Mouse (Mus musculus) liver, postnatal 0 days (tissue): ENCODE results near the gene Accs. TPM values are rescaled to one million over a fixed set of nuclear protein-coding genes. Genes with fewer than 3 reads are reported as not detected.
A peak's percentile ranks its signal among the peaks of the same experiment; 100 is the strongest.

ENCODE experiments used
- ATAC-seq: fragments of 200-750 bp; cut with Nextera tagmentation; 2 replicates; pipeline ENCODE4 v1.8.0; 2017; ENCODE audit warnings: mild to moderate bottlenecking, moderate library complexity
- DNase-seq: peaks from one replicate; pipeline ENCODE4 v3.0.0-alpha.2; 2016
- H3K27ac ChIP-seq: fragments of 300-500 bp; sonication (generic); 2 replicates; pipeline ENCODE4 v1.5.1; 2014; ENCODE audit warnings: antibody characterized with exemption, moderate library complexity, mild to moderate bottlenecking, low read depth
- H3K27me3 ChIP-seq: fragments of 300-500 bp; sonication (generic); 2 replicates; pipeline ENCODE4 v1.6.1; 2014; ENCODE audit warnings: low read length, control low read depth, mixed read lengths; ENCODE audit not compliant: insufficient read depth
- H3K36me3 ChIP-seq: fragments of 300-500 bp; sonication (generic); replicated peaks from 2 replicates; pipeline ENCODE4 v1.6.1; 2014; ENCODE audit warnings: mild to moderate bottlenecking, control low read depth, low read length, moderate library complexity, mixed read lengths; ENCODE audit not compliant: insufficient read depth
- H3K4me1 ChIP-seq: fragments of 300-500 bp; sonication (generic); 2 replicates; pipeline ENCODE4 v1.6.1; 2014; ENCODE audit warnings: antibody characterized with exemption, mild to moderate bottlenecking, control low read depth; ENCODE audit not compliant: insufficient read depth
- H3K4me2 ChIP-seq: fragments of 300-500 bp; sonication (generic); 2 replicates; pipeline ENCODE4 v1.6.1; 2014; ENCODE audit warnings: low read depth, mild to moderate bottlenecking, low read length, moderate library complexity, mixed read lengths
- H3K4me3 ChIP-seq: fragments of 300-500 bp; sonication (generic); 2 replicates; pipeline ENCODE4 v1.5.1; 2014; ENCODE audit warnings: low read depth, low read length
- H3K9ac ChIP-seq: fragments of 300-500 bp; sonication (generic); replicated peaks from 2 replicates; pipeline ENCODE4 v1.6.1; 2014; ENCODE audit warnings: mild to moderate bottlenecking, moderate library complexity
- H3K9me3 ChIP-seq: fragments of 300-500 bp; sonication (generic); 2 replicates; pipeline ENCODE4 v1.6.1; 2016; ENCODE audit warnings: mild to moderate bottlenecking, control low read depth, low read length, mixed read lengths
- CTCF ChIP-seq: sonication (generic); IDR thresholded peaks from 2 replicates; pipeline ENCODE4 v1.5.1; 2016; ENCODE audit warnings: antibody characterized with exemption, low read depth
- EP300 ChIP-seq: IDR thresholded peaks from 2 replicates; pipeline ENCODE4 v1.6.1; 2016; ENCODE audit warnings: antibody characterized with exemption, low read depth, mild to moderate bottlenecking
- WGBS: fragments of 180-500 bp; shearing (Covaris S2); extraction: QIAGEN DNeasy Blood & Tissue Kit; methylation state at CpG from one replicate; pipeline ENCODE4 v1.1.7; 2014; ENCODE audit not compliant: insufficient replicate concordance; 5-methylcytosine and 5-hydroxymethylcytosine counted together
- polyA plus RNA-seq: library from polyadenylated mRNA; unstranded; fragments of >200 nt; fragmentation: Nextera tagmentation; extraction: Ambion mirVana; gene quantifications from 2 replicates; pipeline ENCODE4 v1.2.1, GENCODE M21; 2015

Accs gene
- polyA plus RNA-seq, 1 experiment from 2014 or later, result 1.6 TPM

DNA sequence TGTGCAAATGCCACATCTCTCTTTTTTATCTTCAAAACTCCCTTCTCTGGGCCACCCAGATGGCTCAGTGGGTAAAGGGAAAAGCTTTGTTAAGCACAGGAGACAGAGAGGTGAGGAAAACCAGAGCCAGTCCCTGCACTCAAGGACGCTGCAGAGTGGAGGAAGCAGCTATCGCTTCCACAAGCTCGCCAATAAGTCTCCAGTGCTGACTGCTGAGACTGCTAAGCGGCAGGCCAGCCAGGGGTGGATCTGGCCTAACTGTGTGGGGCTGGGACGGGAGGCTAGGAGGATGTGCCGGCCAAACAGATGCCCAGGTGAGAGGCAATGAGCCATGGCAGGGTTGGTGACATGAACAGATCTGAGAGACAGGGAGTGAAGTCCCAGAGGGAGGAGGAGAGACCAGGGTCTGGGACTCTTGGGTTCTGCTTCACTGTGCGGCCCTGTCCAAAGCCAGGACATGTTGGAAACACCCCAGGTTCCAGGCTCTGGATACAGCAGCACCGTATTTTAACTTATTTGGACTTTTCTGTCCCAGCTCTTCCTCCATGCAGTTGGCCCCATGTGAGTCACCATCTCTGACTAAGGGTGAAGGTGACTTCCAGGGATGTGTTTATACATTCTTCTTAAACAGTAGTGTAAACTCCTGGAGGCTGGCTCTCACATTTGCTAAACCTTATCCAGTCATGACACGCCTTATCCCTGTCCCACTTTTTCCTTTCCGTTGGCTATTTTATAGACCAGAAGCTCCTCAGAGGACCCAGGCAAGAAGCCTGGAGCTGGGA lies 36.5 kb upstream of the Accs start:
- no peak for DNase-seq
- 55% methylated on average over 10 of the region's 10 CpGs for WGBS
- H3K36me3 ChIP-seq, result no peaks in the 10 kb centered on the region
- no peaks in the 10 kb centered on the region for H3K9me3 ChIP-seq
- H3K4me1 ChIP-seq, result 0 out of 2 replicates have a peak, but pooled peaks cover 1% of the 10 kb centered on the region
- ATAC-seq, result no peak
- H3K27ac ChIP-seq, result no peak overlapping the region
- H3K4me2 ChIP-seq, result no peak overlapping the region
- TF ChIP-seq EP300, result no peak
- no peak for TF ChIP-seq CTCF
- no peaks in the 10 kb centered on the region for H3K27me3 ChIP-seq
- no peak overlapping the region for H3K9ac ChIP-seq
- H3K4me3 ChIP-seq, result no peak overlapping the region

DNA sequence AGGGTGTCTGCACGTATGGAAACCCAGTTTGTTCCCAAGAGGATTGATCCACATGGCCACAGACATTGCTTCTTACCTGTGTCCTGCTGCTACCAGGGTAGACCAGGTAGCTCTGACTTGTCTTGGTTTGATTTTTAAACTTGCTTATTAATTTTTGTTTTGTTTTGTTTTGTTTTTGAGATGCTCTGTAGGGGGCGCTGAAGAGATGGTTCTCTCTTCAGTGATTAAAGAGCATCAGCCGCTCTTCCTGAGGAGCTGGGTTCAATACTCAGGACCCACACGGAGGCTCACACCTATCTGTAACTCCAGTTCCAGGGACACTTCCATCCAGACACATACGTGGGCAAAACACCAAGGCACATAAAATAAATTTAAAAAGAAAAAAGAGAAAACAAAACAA lies 33.3 kb upstream of the Accs start:
- no peaks in the 10 kb centered on the region for H3K9me3 ChIP-seq
- TF ChIP-seq EP300 (no peak), CTCF (peak; percentile 35)
- H3K9ac ChIP-seq, result no peak overlapping the region
- H3K4me2 ChIP-seq, result no peak overlapping the region
- no peaks in the 10 kb centered on the region for H3K27me3 ChIP-seq
- H3K4me3 ChIP-seq, result no peak overlapping the region
- no peak for DNase-seq
- no peak overlapping the region for H3K27ac ChIP-seq
- 51% methylated on average over 5 of the region's 5 CpGs for WGBS
- H3K36me3 ChIP-seq, result no peaks in the 10 kb centered on the region
- ATAC-seq, result no peak
- 0 out of 2 replicates have a peak, but pooled peaks cover 3% of the 10 kb centered on the region for H3K4me1 ChIP-seq

DNA sequence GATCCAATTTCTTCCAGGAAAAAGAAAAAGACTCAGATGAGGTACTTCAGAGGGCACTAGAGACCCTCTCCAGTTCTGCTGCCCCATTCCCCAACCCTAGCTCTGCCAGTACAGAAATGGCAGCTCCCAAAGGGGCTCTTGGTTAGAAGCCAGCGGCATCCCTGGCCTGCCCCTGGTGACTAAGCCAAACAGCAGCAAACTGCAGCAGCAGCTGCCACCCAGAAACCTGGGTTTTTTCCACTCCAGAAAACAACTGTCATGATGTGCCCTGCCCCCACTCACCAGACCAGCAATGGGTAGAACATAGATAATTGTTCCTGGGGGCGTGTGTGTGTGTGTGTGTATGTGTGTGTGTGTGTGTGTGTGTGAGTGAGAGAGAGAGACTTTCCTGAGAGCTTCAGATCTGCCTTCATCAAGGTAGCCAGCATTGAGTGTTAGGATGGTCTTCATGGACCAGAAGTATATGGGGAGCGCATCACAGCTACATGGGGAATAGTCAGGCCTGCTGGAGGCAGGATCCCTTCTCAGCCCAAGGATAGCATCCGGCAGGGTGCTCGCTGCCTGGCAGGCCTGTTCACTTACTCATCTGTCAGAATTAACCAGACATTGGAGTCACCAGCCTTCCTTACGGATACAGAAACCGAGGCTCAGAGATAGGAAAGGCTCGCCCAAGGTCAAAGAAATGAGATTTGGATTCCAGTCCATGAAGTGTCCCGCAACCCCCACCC lies 32.1 kb upstream of the Accs start:
- Histone ChIP-seq H3K9ac (no peak overlapping the region), H3K36me3 (no peaks in the 10 kb centered on the region), H3K4me2 (no peak overlapping the region), H3K27ac (no peak overlapping the region), H3K27me3 (no peaks in the 10 kb centered on the region), H3K4me3 (no peak overlapping the region), H3K4me1 (0 out of 2 replicates have a peak, but pooled peaks cover 3% of the 10 kb centered on the region), H3K9me3 (no peaks in the 10 kb centered on the region)
- no peak for ATAC-seq
- WGBS, result 80% methylated on average over 9 of the region's 9 CpGs
- no peak for DNase-seq
- no peak for TF ChIP-seq EP300
- TF ChIP-seq CTCF, result no peak

DNA sequence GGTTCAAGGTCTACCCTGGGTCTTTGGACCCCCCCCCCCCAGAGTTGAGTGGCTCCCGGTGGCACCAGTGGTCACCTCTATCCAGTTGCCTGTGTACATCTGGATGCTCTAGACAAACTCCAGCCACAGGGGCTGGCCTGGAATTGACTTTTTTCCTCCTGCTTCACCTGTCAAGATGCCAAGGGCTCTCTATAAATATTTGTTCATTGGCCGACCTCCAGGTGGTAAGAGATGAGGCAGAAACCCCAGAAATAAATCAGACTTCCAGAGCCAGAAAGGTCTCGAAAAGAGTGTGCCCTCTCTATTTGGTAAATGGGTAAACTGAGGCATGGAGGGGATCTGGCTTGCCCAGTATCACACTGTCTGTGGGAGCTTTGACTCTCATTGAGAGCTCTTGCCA lies 31.2 kb upstream of the Accs start:
- no peak overlapping the region for H3K9ac ChIP-seq
- H3K4me3 ChIP-seq, result no peak overlapping the region
- no peaks in the 10 kb centered on the region for H3K9me3 ChIP-seq
- no peaks in the 10 kb centered on the region for H3K36me3 ChIP-seq
- H3K4me1 ChIP-seq, result 0 out of 2 replicates have a peak, but pooled peaks cover 3% of the 10 kb centered on the region
- peak; percentile 45 for DNase-seq
- TF ChIP-seq CTCF (no peak), EP300 (no peak)
- no peak overlapping the region for H3K4me2 ChIP-seq
- WGBS, result 45% methylated on average over 3 of the region's 3 CpGs
- ATAC-seq, result 0 out of 2 replicates have a peak, but pooled peaks have one; percentile 17
- H3K27me3 ChIP-seq, result no peaks in the 10 kb centered on the region
- no peak overlapping the region for H3K27ac ChIP-seq

DNA sequence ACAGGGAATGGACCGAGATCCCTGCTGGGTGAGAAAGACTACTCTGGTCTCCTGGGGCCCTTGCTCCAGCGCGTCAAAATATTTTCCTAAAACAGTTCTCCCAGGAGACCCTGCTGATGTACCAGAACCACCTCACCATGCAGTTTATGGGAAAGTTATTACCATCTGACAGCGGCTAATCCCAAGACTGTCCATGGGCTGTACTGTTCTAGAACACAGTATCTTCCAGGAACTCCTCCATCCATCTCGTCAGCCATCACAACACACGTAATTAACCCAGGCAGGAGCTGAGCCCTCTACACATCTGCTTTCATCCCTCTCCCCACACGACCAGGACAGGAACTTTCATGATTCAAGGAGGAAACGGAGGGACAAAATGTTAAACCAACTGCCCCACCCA lies 30.7 kb upstream of the Accs start:
- Histone ChIP-seq H3K4me2 (no peak overlapping the region), H3K9ac (no peak overlapping the region), H3K4me1 (0 out of 2 replicates have a peak, but pooled peaks cover 3% of the 10 kb centered on the region), H3K4me3 (no peak overlapping the region), H3K27me3 (no peaks in the 10 kb centered on the region), H3K9me3 (no peaks in the 10 kb centered on the region), H3K36me3 (no peaks in the 10 kb centered on the region), H3K27ac (no peak overlapping the region)
- ATAC-seq, result no peak
- 65% methylated on average over 8 of the region's 8 CpGs for WGBS
- no peak for DNase-seq
- TF ChIP-seq EP300, result no peak

DNA sequence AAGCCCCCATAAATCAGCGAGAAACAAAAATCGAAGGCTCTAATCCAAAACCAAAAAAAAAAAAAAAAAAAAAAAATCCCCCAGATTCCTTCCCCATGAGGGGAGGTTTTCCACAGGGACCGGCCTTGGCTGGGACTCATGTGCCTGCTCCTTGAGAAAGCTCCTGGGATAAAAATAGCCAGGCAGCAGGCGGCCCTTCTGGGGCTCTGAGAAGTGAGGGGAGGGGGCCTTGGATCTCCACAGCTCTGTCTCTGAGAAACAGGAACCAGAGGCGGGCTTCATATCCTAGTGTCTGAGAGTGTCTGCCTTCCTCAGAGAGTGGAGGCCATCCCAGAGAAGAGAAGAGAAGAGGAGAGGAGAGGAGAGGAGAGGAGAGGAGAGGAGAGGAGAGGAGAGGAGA lies 27.3 kb upstream of the Accs start:
- DNase-seq (no peak), ATAC-seq (no peak)
- no peak for TF ChIP-seq CTCF
- no peak for TF ChIP-seq EP300
- H3K36me3 ChIP-seq, result no peaks in the 10 kb centered on the region
- no peaks in the 10 kb centered on the region for H3K9me3 ChIP-seq
- H3K4me1 ChIP-seq, result peaks cover 7% of the 10 kb centered on the region; the same call in 1 of the 2 replicates
- no peak overlapping the region for H3K27ac ChIP-seq
- WGBS, result 41% methylated on average over 5 of the region's 5 CpGs
- no peak overlapping the region for H3K9ac ChIP-seq
- H3K4me2 ChIP-seq, result no peak overlapping the region
- H3K27me3 ChIP-seq, result no peaks in the 10 kb centered on the region
- no peak overlapping the region for H3K4me3 ChIP-seq
